Mouse (Mus musculus) spleen, adult 2 months (tissue): Measurements from ENCODE around the gene Ptpn9.

Experiments used
- CTCF ChIP-seq: fragments of 200-500 bp; IDR thresholded peaks from 2 replicates; pipeline ENCODE4 v1.5.1; 2011; ENCODE audit warnings: mild to moderate bottlenecking, inconsistent platforms; ENCODE audit not compliant: insufficient read depth, insufficient read length, insufficient replicate concordance; ENCODE audit errors: extremely low read depth
- POLR2A ChIP-seq: fragments of 200-500 bp; IDR thresholded peaks from 2 replicates; pipeline ENCODE4 v1.6.1; 2011; ENCODE audit warnings: low read depth, low read length, inconsistent platforms

- TF ChIP-seq POLR2A: no peak
- TF ChIP-seq CTCF: no peak
Observed at GRCm38 (mm10) chr9:57013756-57014155, 19.0 kb downstream of the Ptpn9 start.
